Mouse (Mus musculus) CH12.LX (cell line): Measurements from ENCODE around the gene Tanc1.

Source experiments
- CHD1 ChIP-seq: IDR thresholded peaks from 2 replicates; pipeline ENCODE4 v1.6.1; 2012; ENCODE audit warnings: low read depth, low read length, improper control_type of control experiment, inconsistent platforms
- CTCF ChIP-seq, 2 experiments: IDR thresholded peaks in 1 of 2; conservative IDR thresholded peaks in 1 of 2; 2 replicates each; pipeline ENCODE4 v1.5.1; 2011 to 2012; ENCODE audit warnings: low read depth in 2 of 2, low read length in 2 of 2, improper control_type of control experiment in 1 of 2, inconsistent platforms in 1 of 2, mild to moderate bottlenecking in 1 of 2, moderate library complexity in 1 of 2
- POLR2A ChIP-seq: IDR thresholded peaks from 2 replicates; pipeline ENCODE4 v1.6.1; 2011; ENCODE audit warnings: low read depth, mild to moderate bottlenecking, improper control_type of control experiment, low read length
- SMC3 ChIP-seq: IDR thresholded peaks from 2 replicates; pipeline ENCODE4 v1.6.1; 2011; ENCODE audit warnings: low read depth, low read length, improper control_type of control experiment

DNA sequence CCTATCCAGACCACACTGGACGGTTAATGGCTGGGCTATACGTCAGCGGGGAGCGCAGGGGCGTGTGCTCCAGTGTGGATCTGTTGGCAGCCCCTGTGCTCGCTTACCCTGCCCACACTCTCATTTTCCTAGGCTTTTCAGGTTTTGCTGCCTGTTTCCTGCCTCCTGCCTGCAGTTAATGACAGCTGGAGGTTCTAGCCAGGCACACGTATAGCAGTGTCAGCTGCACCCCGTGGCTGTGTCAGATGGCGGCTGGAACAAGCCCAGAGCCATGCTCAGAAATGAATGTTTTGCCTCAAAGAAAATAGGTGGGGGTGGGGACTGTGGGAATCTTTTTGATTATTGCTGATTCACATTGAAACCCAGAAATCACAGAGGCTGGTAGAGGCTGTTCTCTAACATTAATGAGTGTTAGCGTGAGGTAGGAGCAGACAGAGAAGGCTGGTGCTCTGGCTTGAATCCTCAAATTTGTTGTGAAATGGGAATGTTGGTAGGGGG is 124.6 kb downstream of the Tanc1 start:
- TF ChIP-seq CHD1 (no peak), SMC3 (no peak), CTCF (conservative IDR thresholded peaks at IDR 0.05 in 1 of 2, IDR thresholded peaks at IDR 0.05 in 1 of 2; ENCODE audit: low read depth in 2 of 2, low read length in 2 of 2) (no peak), POLR2A (no peak)
